Mouse (Mus musculus): ENCODE measurements around the gene Cox20. TPM values are rescaled to one million over a fixed set of nuclear protein-coding genes. Genes with fewer than 3 reads are reported as not detected.
A peak's percentile ranks its signal among the peaks of the same experiment; 100 is the strongest.
"Not testable (repeated sequence)": the region's sequence is repeated elsewhere in the genome, so short reads cannot be mapped to it uniquely, and the experiment has no call there.

Gene Cox20
- polyA plus RNA-seq, 1 experiment from 2014 or later, result 134 TPM

- ATAC-seq (ENCODE audit: low FRiP score) (no peak), DNase-seq (ENCODE audit: low spot score) (no peak)
- Histone ChIP-seq H3K9ac (no peak overlapping the region), H3K27me3 (ENCODE audit: control insufficient read depth, insufficient read depth, low read length) (no peaks in the 10 kb centered on the region), H3K9me3 (ENCODE audit: control insufficient read depth, low read length) (no peaks in the 10 kb centered on the region), H3K4me3 (replicated peaks; ENCODE audit: low read length) (no peak overlapping the region), H3K36me3 (replicated peaks; ENCODE audit: control insufficient read depth, insufficient read depth) (no peaks in the 10 kb centered on the region), H3K27ac (no peak overlapping the region), H3K4me2 (replicated peaks) (no peak overlapping the region), H3K4me1 (replicated peaks; ENCODE audit: control insufficient read depth, insufficient read depth, low read length) (no peaks in the 10 kb centered on the region)
- WGBS, result 92% methylated on average over 3 of the region's 3 CpGs
Observed at GRCm38 (mm10) chr1:178291716-178292115, 27.2 kb upstream of the Cox20 start.

GRCm38 (mm10) chr1:178294051-178294450 is 24.9 kb upstream of the Cox20 start:
- Histone ChIP-seq H3K9ac (no peak overlapping the region), H3K27ac (no peak overlapping the region), H3K9me3 (ENCODE audit: control insufficient read depth, low read length) (no peaks in the 10 kb centered on the region), H3K4me1 (replicated peaks; ENCODE audit: control insufficient read depth, insufficient read depth, low read length) (no peaks in the 10 kb centered on the region), H3K36me3 (replicated peaks; ENCODE audit: control insufficient read depth, insufficient read depth) (no peaks in the 10 kb centered on the region), H3K27me3 (ENCODE audit: control insufficient read depth, insufficient read depth, low read length) (no peaks in the 10 kb centered on the region), H3K4me2 (replicated peaks) (no peak overlapping the region), H3K4me3 (replicated peaks; ENCODE audit: low read length) (no peak overlapping the region)
- DNase-seq (ENCODE audit: low spot score) (no peak), ATAC-seq (ENCODE audit: low FRiP score) (no peak)
- 94% methylated on average over 1 of the region's 1 CpGs for WGBS

- DNase-seq (ENCODE audit: low spot score); H3K27me3 ChIP-seq (ENCODE audit: control insufficient read depth, insufficient read depth, low read length); H3K9ac ChIP-seq; H3K4me3 ChIP-seq (replicated peaks; ENCODE audit: low read length); H3K4me2 ChIP-seq (replicated peaks); H3K27ac ChIP-seq; H3K4me1 ChIP-seq (replicated peaks; ENCODE audit: control insufficient read depth, insufficient read depth, low read length); H3K9me3 ChIP-seq (ENCODE audit: control insufficient read depth, low read length); H3K36me3 ChIP-seq (replicated peaks; ENCODE audit: control insufficient read depth, insufficient read depth); ATAC-seq (ENCODE audit: low FRiP score): not testable (repeated sequence)
- 96% methylated on average over 2 of the region's 2 CpGs for WGBS
Observed at GRCm38 (mm10) chr1:178301261-178301660, 17.7 kb upstream of the Cox20 start.

DNA sequence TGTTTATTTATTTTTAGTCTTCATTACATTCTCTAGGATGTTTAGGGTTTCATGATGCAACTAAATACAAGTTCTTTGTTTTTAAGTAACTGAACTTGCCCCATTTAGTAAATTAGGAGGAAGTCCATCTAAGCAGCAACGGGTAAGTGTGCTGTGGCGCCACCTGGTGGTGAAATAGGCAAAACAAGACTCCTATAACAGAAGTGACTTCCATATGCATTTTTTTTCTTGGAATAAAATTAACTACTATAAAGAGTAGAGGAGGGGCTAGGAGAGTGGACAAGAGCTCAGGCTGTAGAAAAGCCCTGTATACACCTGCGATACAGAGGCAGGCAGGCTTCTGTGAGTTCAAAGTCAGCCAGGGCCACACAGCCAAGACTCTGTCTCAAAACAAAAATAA is 15.5 kb upstream of the Cox20 start:
- Histone ChIP-seq H3K27me3 (ENCODE audit: control insufficient read depth, insufficient read depth, low read length) (no peaks in the 10 kb centered on the region), H3K4me2 (replicated peaks) (no peak overlapping the region), H3K27ac (no peak overlapping the region), H3K4me3 (replicated peaks; ENCODE audit: low read length) (no peak overlapping the region), H3K4me1 (replicated peaks; ENCODE audit: control insufficient read depth, insufficient read depth, low read length) (no peaks in the 10 kb centered on the region), H3K9ac (no peak overlapping the region), H3K9me3 (ENCODE audit: control insufficient read depth, low read length) (0 out of 2 replicates have a peak, but pooled peaks cover 3% of the 10 kb centered on the region), H3K36me3 (replicated peaks; ENCODE audit: control insufficient read depth, insufficient read depth) (no peaks in the 10 kb centered on the region)
- DNase-seq (ENCODE audit: low spot score), result peak; percentile 79
- no peak for ATAC-seq (ENCODE audit: low FRiP score)
- whole genome bisulfite sequencing, result 30% methylated on average over 3 of the region's 3 CpGs

DNA sequence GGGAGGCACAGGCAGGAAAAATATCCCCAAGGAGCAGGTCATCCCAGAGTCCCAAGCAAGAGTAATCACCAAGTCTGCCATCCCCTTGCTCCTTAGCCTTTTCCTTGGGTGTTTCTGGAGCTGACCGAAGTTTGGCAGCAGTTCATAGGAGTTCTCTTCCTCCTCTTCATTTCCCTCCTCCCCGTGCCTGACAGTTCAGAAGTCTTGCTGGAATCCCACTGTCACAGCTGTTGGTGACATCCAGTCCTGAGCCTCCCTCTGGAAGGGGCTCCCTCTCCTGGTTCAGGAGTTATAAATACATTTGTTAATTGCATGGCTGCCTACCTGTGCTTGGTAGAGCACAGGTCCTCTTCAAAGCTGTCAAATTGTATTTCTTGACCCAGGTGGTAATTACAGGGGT is 9.4 kb upstream of the Cox20 start:
- Histone ChIP-seq H3K9ac (no peak overlapping the region), H3K4me1 (replicated peaks; ENCODE audit: control insufficient read depth, insufficient read depth, low read length) (no peaks in the 10 kb centered on the region), H3K27ac (no peak overlapping the region), H3K27me3 (ENCODE audit: control insufficient read depth, insufficient read depth, low read length) (no peaks in the 10 kb centered on the region), H3K9me3 (ENCODE audit: control insufficient read depth, low read length) (no peaks in the 10 kb centered on the region), H3K4me2 (replicated peaks) (no peak overlapping the region), H3K4me3 (replicated peaks; ENCODE audit: low read length) (no peak overlapping the region), H3K36me3 (replicated peaks; ENCODE audit: control insufficient read depth, insufficient read depth) (no peaks in the 10 kb centered on the region)
- WGBS, result 83% methylated on average over 2 of the region's 2 CpGs
- no peak for DNase-seq (ENCODE audit: low spot score)
- ATAC-seq (ENCODE audit: low FRiP score), result no peak

DNA sequence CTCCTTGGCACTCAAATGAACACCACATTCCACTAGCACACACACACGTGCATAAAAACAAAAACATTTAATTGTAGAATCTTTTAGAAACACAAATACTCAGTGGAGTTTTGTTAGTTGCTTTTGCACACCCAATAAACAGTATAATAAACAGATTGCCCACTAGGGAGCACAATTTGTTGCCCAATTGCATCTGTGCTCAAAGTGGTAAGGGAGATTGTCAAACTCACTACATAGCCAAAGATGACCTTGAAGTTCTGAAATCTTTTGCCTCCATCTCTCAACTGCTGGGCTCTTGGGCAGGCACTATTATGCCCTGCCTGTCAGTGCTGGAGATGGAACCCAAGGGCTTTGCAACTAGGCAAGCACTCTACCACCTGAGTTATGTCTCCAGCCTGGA is 8.8 kb upstream of the Cox20 start:
- H3K36me3 ChIP-seq (replicated peaks; ENCODE audit: control insufficient read depth, insufficient read depth), result no peaks in the 10 kb centered on the region
- H3K9ac ChIP-seq, result no peak overlapping the region
- H3K4me3 ChIP-seq (replicated peaks; ENCODE audit: low read length), result no peak overlapping the region
- no peaks in the 10 kb centered on the region for H3K4me1 ChIP-seq (replicated peaks; ENCODE audit: control insufficient read depth, insufficient read depth, low read length)
- DNase-seq (ENCODE audit: low spot score), result no peak
- H3K27ac ChIP-seq, result no peak overlapping the region
- WGBS, result 79% methylated on average over 1 of the region's 1 CpGs
- no peak for ATAC-seq (ENCODE audit: low FRiP score)
- no peak overlapping the region for H3K4me2 ChIP-seq (replicated peaks)
- no peaks in the 10 kb centered on the region for H3K27me3 ChIP-seq (ENCODE audit: control insufficient read depth, insufficient read depth, low read length)
- H3K9me3 ChIP-seq (ENCODE audit: control insufficient read depth, low read length), result no peaks in the 10 kb centered on the region

GRCm38 (mm10) chr1:178313039-178313597 is 5.8 kb upstream of the Cox20 start:
- H3K4me1 ChIP-seq (replicated peaks; ENCODE audit: control insufficient read depth, insufficient read depth, low read length), result peaks cover 11% of the 10 kb centered on the region
- WGBS, result 94% methylated on average over 1 of the region's 1 CpGs
- no peak overlapping the region for H3K27ac ChIP-seq
- no peak overlapping the region for H3K4me3 ChIP-seq (replicated peaks; ENCODE audit: low read length)
- H3K36me3 ChIP-seq (replicated peaks; ENCODE audit: control insufficient read depth, insufficient read depth), result no peaks in the 10 kb centered on the region
- H3K9me3 ChIP-seq (ENCODE audit: control insufficient read depth, low read length), result no peaks in the 10 kb centered on the region
- no peak for ATAC-seq (ENCODE audit: low FRiP score)
- no peak overlapping the region for H3K9ac ChIP-seq
- DNase-seq (ENCODE audit: low spot score), result no peak
- H3K4me2 ChIP-seq (replicated peaks), result no peak overlapping the region
- no peaks in the 10 kb centered on the region for H3K27me3 ChIP-seq (ENCODE audit: control insufficient read depth, insufficient read depth, low read length)

DNA sequence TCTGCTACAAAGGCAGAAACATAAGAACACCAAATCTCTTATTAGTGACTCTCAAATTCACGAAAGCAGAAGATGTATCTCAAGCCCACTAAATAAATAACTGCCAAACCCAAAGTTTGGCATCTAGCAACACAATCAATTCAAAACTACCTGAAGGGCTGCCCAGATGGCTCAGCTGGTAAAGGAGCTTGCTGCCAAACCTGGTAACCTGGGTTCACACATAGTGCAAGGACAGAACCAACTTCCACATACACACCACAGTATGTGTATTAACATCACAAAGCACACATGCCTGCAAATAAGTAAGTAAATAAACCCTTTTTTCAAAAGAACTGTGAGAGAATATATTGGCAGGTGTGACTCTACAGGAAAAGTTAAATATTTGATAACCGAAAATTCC is 4.7 kb upstream of the Cox20 start:
- no peak overlapping the region for H3K4me2 ChIP-seq (replicated peaks)
- DNase-seq (ENCODE audit: low spot score) (no peak), ATAC-seq (ENCODE audit: low FRiP score) (no peak)
- H3K9ac ChIP-seq, result no peak overlapping the region
- no peak overlapping the region for H3K27ac ChIP-seq
- H3K9me3 ChIP-seq (ENCODE audit: control insufficient read depth, low read length), result no peaks in the 10 kb centered on the region
- H3K36me3 ChIP-seq (replicated peaks; ENCODE audit: control insufficient read depth, insufficient read depth), result no peaks in the 10 kb centered on the region
- peaks cover 11% of the 10 kb centered on the region for H3K4me1 ChIP-seq (replicated peaks; ENCODE audit: control insufficient read depth, insufficient read depth, low read length)
- 92% methylated on average over 2 of the region's 2 CpGs for WGBS
- H3K4me3 ChIP-seq (replicated peaks; ENCODE audit: low read length), result no peak overlapping the region
- H3K27me3 ChIP-seq (ENCODE audit: control insufficient read depth, insufficient read depth, low read length), result no peaks in the 10 kb centered on the region

GRCm38 (mm10) chr1:178317275-178318001 is 1.5 kb upstream of the Cox20 start:
- Histone ChIP-seq H3K9ac (peak overlapping the region; percentile 82), H3K27me3 (ENCODE audit: control insufficient read depth, insufficient read depth, low read length) (no peaks in the 10 kb centered on the region), H3K36me3 (replicated peaks; ENCODE audit: control insufficient read depth, insufficient read depth) (peaks cover 18% of the 10 kb centered on the region), H3K4me3 (replicated peaks; ENCODE audit: low read length) (peak overlapping the region; percentile 70), H3K27ac (peak overlapping the region; percentile 100), H3K4me2 (replicated peaks) (peak overlapping the region; percentile 97), H3K4me1 (replicated peaks; ENCODE audit: control insufficient read depth, insufficient read depth, low read length) (peaks cover 34% of the 10 kb centered on the region), H3K9me3 (ENCODE audit: control insufficient read depth, low read length) (no peaks in the 10 kb centered on the region)
- peak; percentile 61 for DNase-seq (ENCODE audit: low spot score)
- no peak for ATAC-seq (ENCODE audit: low FRiP score)
- WGBS, result 43% methylated on average over 10 of the region's 10 CpGs

All from hindbrain, embryonic 14.5 days (tissue).